Mouse (Mus musculus) bone marrow, adult 2 months (tissue): ENCODE measurements around the gene Styxl1. TPM values are rescaled to one million over a fixed set of nuclear protein-coding genes. Genes with fewer than 3 reads are reported as not detected.

Source experiments
- H3K27ac ChIP-seq: fragments of 200-500 bp; 2 replicates; pipeline ENCODE4 v1.5.1; 2012; ENCODE audit warnings: low read depth, mild to moderate bottlenecking, control low read depth, inconsistent platforms, low read length; ENCODE audit not compliant: control insufficient read depth, poor library complexity, insufficient read depth
- H3K4me1 ChIP-seq: fragments of 200-500 bp; 2 replicates; pipeline ENCODE4 v1.6.1; 2011; ENCODE audit warnings: low read length; ENCODE audit not compliant: control insufficient read depth, insufficient read depth
- H3K4me3 ChIP-seq: fragments of 200-500 bp; replicated peaks from 2 replicates; pipeline ENCODE3; 2011; ENCODE audit warnings: mild to moderate bottlenecking, low read depth, low read length, control low read depth; ENCODE audit not compliant: control insufficient read depth
- CTCF ChIP-seq: fragments of 200-500 bp; IDR thresholded peaks from 2 replicates; pipeline ENCODE4 v1.5.1; 2011; ENCODE audit warnings: low read length, control low read depth; ENCODE audit not compliant: control insufficient read depth, insufficient read depth
- POLR2A ChIP-seq: fragments of 200-500 bp; IDR thresholded peaks from 2 replicates; pipeline ENCODE4 v1.6.1; 2011; ENCODE audit warnings: low read depth, mild to moderate bottlenecking, control low read depth, low read length, borderline replicate concordance; ENCODE audit not compliant: control insufficient read depth
- WGBS: fragments of 180-500 bp; shearing (Covaris S2); methylation state at CpG from one replicate; pipeline ENCODE4 v1.1.7; 2018; 5-methylcytosine and 5-hydroxymethylcytosine counted together
- polyA plus RNA-seq: library from polyadenylated mRNA; stranded (reverse); fragments of >200 nt; gene quantifications from 2 replicates; pipeline ENCODE4 v1.2.4, GENCODE M21; 2011; ENCODE audit warnings: low replicate concordance; ENCODE audit not compliant: missing spikeins, insufficient read depth, insufficient read length

Gene Styxl1
- polyA plus RNA-seq, 1 experiment, result 2.3 TPM

GRCm38 (mm10) chr5:135719586-135720120, 58.5 kb downstream of the Styxl1 start:
- H3K27ac ChIP-seq, result no peak overlapping the region
- H3K4me3 ChIP-seq, result no peak overlapping the region
- TF ChIP-seq CTCF, result no peak
- no peak for TF ChIP-seq POLR2A
- H3K4me1 ChIP-seq, result no peaks in the 10 kb centered on the region
- WGBS, result 88% methylated on average over 10 of the region's 10 CpGs

DNA sequence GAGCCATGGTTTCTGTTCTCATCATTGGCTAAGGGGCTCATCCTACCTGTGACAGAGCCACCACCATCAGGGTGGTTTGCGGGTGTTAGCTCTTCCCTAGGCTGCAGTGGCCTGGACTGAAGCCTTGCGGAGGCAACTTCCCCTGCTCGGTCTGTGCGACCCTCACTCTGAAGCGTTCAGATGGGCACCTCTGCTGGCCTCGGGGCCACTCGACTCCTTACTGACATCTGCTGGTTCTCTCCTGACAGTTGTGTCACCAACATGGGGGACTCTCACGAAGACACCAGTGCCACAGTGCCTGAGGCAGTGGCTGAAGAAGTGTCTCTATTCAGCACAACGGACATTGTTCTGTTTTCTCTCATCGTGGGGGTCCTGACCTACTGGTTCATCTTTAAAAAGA, 62.6 kb downstream of the Styxl1 start:
- H3K4me3 ChIP-seq, result no peak overlapping the region
- H3K4me1 ChIP-seq, result peaks cover 12% of the 10 kb centered on the region
- H3K27ac ChIP-seq, result no peak overlapping the region
- TF ChIP-seq CTCF (peak; percentile 28; the same call in 1 of the 2 replicates), POLR2A (no peak)
- WGBS, result 44% methylated on average over 10 of the region's 10 CpGs

- WGBS, result 13% methylated on average over 16 of the region's 16 CpGs
- Histone ChIP-seq H3K4me1 (peaks cover 14% of the 10 kb centered on the region), H3K27ac (peak overlapping the region; percentile 59; the same call in 1 of the 2 replicates), H3K4me3 (peak overlapping the region; percentile 42)
- TF ChIP-seq CTCF (no peak), POLR2A (no peak)
Observed at GRCm38 (mm10) chr5:135713441-135714218, 64.6 kb downstream of the Styxl1 start.

DNA sequence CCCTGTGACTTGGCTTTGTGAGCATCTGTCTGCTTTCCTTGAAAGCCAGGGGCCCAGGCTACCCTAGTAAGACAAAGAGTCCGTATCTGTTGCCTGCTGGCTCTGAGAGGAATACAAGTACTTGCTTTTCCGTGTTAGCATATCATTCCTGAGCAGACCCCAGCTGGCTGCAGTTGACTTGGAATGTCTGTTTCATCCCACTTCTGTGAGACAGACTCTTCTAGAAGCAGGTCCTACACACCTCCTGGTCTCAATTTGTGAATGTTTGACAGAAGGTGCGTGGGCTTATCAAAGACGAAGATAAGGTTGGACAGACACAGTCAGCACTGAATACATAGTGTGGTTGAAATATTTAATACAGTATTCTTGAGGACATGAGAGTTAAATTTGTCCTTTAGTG, 65.4 kb downstream of the Styxl1 start:
- TF ChIP-seq CTCF, result no peak
- no peak overlapping the region for H3K4me3 ChIP-seq
- peaks cover 15% of the 10 kb centered on the region for H3K4me1 ChIP-seq
- H3K27ac ChIP-seq, result peak overlapping the region; percentile 59; the same call in 1 of the 2 replicates
- 43% methylated on average over 4 of the region's 4 CpGs for WGBS

GRCm38 (mm10) chr5:135711582-135712355, 66.4 kb downstream of the Styxl1 start:
- Histone ChIP-seq H3K27ac (peak overlapping the region; percentile 66; the same call in 1 of the 2 replicates), H3K4me3 (no peak overlapping the region), H3K4me1 (peaks cover 15% of the 10 kb centered on the region)
- WGBS, result 69% methylated on average over 13 of the region's 13 CpGs
- TF ChIP-seq CTCF (0 out of 2 replicates have a peak, but pooled peaks have one; percentile 6), POLR2A (no peak)

- Histone ChIP-seq H3K4me1 (peaks cover 15% of the 10 kb centered on the region), H3K27ac (peak overlapping the region; percentile 13; the same call in 1 of the 2 replicates), H3K4me3 (no peak overlapping the region)
- no peak for TF ChIP-seq POLR2A
- TF ChIP-seq CTCF, result no peak
- 34% methylated on average over 7 of the region's 7 CpGs for WGBS
Observed at GRCm38 (mm10) chr5:135710599-135711214, 67.5 kb downstream of the Styxl1 start.

GRCm38 (mm10) chr5:135709716-135710115, 68.5 kb downstream of the Styxl1 start:
- no peak overlapping the region for H3K4me3 ChIP-seq
- H3K4me1 ChIP-seq, result peaks cover 15% of the 10 kb centered on the region
- 64% methylated on average over 5 of the region's 5 CpGs for WGBS
- TF ChIP-seq CTCF (no peak), POLR2A (no peak)
- H3K27ac ChIP-seq, result peak overlapping the region; percentile 35

- Histone ChIP-seq H3K4me1 (peaks cover 17% of the 10 kb centered on the region), H3K27ac (peak overlapping the region; percentile 35), H3K4me3 (no peak overlapping the region)
- WGBS, result 3% methylated on average over 1 of the region's 1 CpGs
- no peak for TF ChIP-seq POLR2A
- TF ChIP-seq CTCF, result peak; percentile 12; the same call in 1 of the 2 replicates
Observed at GRCm38 (mm10) chr5:135707855-135708254, 70.3 kb downstream of the Styxl1 start.
